Mouse (Mus musculus): Measurements from ENCODE around the gene Fzd2. TPM values are rescaled to one million over a fixed set of nuclear protein-coding genes. Genes with fewer than 3 reads are reported as not detected.

Fzd2 gene
- polyA plus RNA-seq, 1 experiment: 66.9 TPM

GRCm38 (mm10) chr11:102572866-102573663 is 31.1 kb upstream of the Fzd2 start:
- H3ac ChIP-seq (ENCODE audit: control insufficient read depth, insufficient read length): no peak overlapping the region
- H3K79me2 ChIP-seq (ENCODE audit: control insufficient read depth, insufficient read depth): no peaks in the 10 kb centered on the region
- peak overlapping the region; percentile 91 for H3K4me2 ChIP-seq (ENCODE audit: low read depth)
- no peak for TF ChIP-seq MYOD1 (IDR thresholded peaks at IDR 0.05; ENCODE audit: control insufficient read depth in 1 of 3, insufficient read length in 2 of 3, low read depth in 2 of 3)
- peak overlapping the region; percentile 20 for H3K4me3 ChIP-seq
- no peaks in the 10 kb centered on the region for H3K36me3 ChIP-seq (ENCODE audit: control insufficient read depth, insufficient read depth)
- H3K27me3 ChIP-seq (ENCODE audit: control insufficient read depth, insufficient read depth, insufficient read length): no peaks in the 10 kb centered on the region

- no peak overlapping the region for H3K4me2 ChIP-seq (ENCODE audit: low read depth)
- no peak overlapping the region for H3K4me3 ChIP-seq
- no peaks in the 10 kb centered on the region for H3K27me3 ChIP-seq (ENCODE audit: control insufficient read depth, insufficient read depth, insufficient read length)
- H3K79me2 ChIP-seq (ENCODE audit: control insufficient read depth, insufficient read depth): no peaks in the 10 kb centered on the region
- no peak overlapping the region for H3ac ChIP-seq (ENCODE audit: control insufficient read depth, insufficient read length)
- H3K36me3 ChIP-seq (ENCODE audit: control insufficient read depth, insufficient read depth): no peaks in the 10 kb centered on the region
- TF ChIP-seq CEBPB (IDR thresholded peaks at IDR 0.05; ENCODE audit: insufficient read depth, poor library complexity, severe bottlenecking) (no peak), SRF (IDR thresholded peaks at IDR 0.05; ENCODE audit: control insufficient read depth, insufficient read length, low read depth) (no peak), POLR2AphosphoS2 (IDR thresholded peaks at IDR 0.05; ENCODE audit: insufficient read length, low read depth) (no peak), MYOG (IDR thresholded peaks at IDR 0.05; ENCODE audit: control insufficient read depth in 1 of 3, insufficient read depth in 1 of 3, insufficient read length in 2 of 3, low read depth in 2 of 3) (no peak), REST (IDR thresholded peaks at IDR 0.05; ENCODE audit: insufficient read depth, insufficient read length) (no peak), E2F4 (IDR thresholded peaks at IDR 0.05; ENCODE audit: insufficient read depth) (no peak), MAX (IDR thresholded peaks at IDR 0.05; ENCODE audit: low read depth) (no peak), USF1 (IDR thresholded peaks at IDR 0.05; ENCODE audit: low read depth) (no peak), TCF3 (IDR thresholded peaks at IDR 0.05; ENCODE audit: insufficient read length, low read depth) (no peak), MYOD1 (IDR thresholded peaks at IDR 0.05; ENCODE audit: control insufficient read depth in 1 of 3, insufficient read length in 2 of 3, low read depth in 2 of 3) (no peak)
Measured at GRCm38 (mm10) chr11:102575034-102575433, 29.2 kb upstream of the Fzd2 start.

- Histone ChIP-seq H3K79me2 (ENCODE audit: control insufficient read depth, insufficient read depth) (no peaks in the 10 kb centered on the region), H3K4me2 (ENCODE audit: low read depth) (peak overlapping the region; percentile 40), H3ac (ENCODE audit: control insufficient read depth, insufficient read length) (no peak overlapping the region), H3K36me3 (ENCODE audit: control insufficient read depth, insufficient read depth) (no peaks in the 10 kb centered on the region), H3K27me3 (ENCODE audit: control insufficient read depth, insufficient read depth, insufficient read length) (no peaks in the 10 kb centered on the region), H3K4me3 (no peak overlapping the region)
- TF ChIP-seq MYOD1 (IDR thresholded peaks at IDR 0.05; ENCODE audit: control insufficient read depth in 1 of 3, insufficient read length in 2 of 3, low read depth in 2 of 3) (peak in 2 of 3 experiments; percentile 29 to 77), POLR2A (IDR thresholded peaks at IDR 0.05; ENCODE audit: insufficient read length, low read depth) (no peak), USF1 (IDR thresholded peaks at IDR 0.05; ENCODE audit: low read depth) (peak; percentile 40), MYOG (IDR thresholded peaks at IDR 0.05; ENCODE audit: control insufficient read depth in 1 of 3, insufficient read depth in 1 of 3, insufficient read length in 2 of 3, low read depth in 2 of 3) (peak; percentile 12 to 81 (median 25)), SRF (IDR thresholded peaks at IDR 0.05; ENCODE audit: control insufficient read depth, insufficient read length, low read depth) (no peak)
Measured at GRCm38 (mm10) chr11:102576050-102576754, 28.0 kb upstream of the Fzd2 start.

GRCm38 (mm10) chr11:102578341-102579118 is 25.7 kb upstream of the Fzd2 start:
- Histone ChIP-seq H3K36me3 (ENCODE audit: control insufficient read depth, insufficient read depth) (no peaks in the 10 kb centered on the region), H3K4me3 (peak overlapping the region; percentile 11), H3K79me2 (ENCODE audit: control insufficient read depth, insufficient read depth) (no peaks in the 10 kb centered on the region), H3ac (ENCODE audit: control insufficient read depth, insufficient read length) (no peak overlapping the region), H3K27me3 (ENCODE audit: control insufficient read depth, insufficient read depth, insufficient read length) (no peaks in the 10 kb centered on the region), H3K4me2 (ENCODE audit: low read depth) (peak overlapping the region; percentile 65)
- TF ChIP-seq MYOG (IDR thresholded peaks at IDR 0.05; ENCODE audit: control insufficient read depth in 1 of 3, insufficient read depth in 1 of 3, insufficient read length in 2 of 3, low read depth in 2 of 3): no peak
- TF ChIP-seq USF1 (IDR thresholded peaks at IDR 0.05; ENCODE audit: low read depth): no peak
- TF ChIP-seq TCF3 (IDR thresholded peaks at IDR 0.05; ENCODE audit: insufficient read length, low read depth): no peak
- TF ChIP-seq POLR2AphosphoS2 (IDR thresholded peaks at IDR 0.05; ENCODE audit: insufficient read length, low read depth): no peak
- TF ChIP-seq SRF (IDR thresholded peaks at IDR 0.05; ENCODE audit: control insufficient read depth, insufficient read length, low read depth): no peak
- TF ChIP-seq REST (IDR thresholded peaks at IDR 0.05; ENCODE audit: insufficient read depth, insufficient read length): no peak
- TF ChIP-seq TCF12 (IDR thresholded peaks at IDR 0.05; ENCODE audit: insufficient read depth, poor library complexity, severe bottlenecking): no peak
- no peak for TF ChIP-seq CEBPB (IDR thresholded peaks at IDR 0.05; ENCODE audit: insufficient read depth, poor library complexity, severe bottlenecking)
- TF ChIP-seq POLR2A (IDR thresholded peaks at IDR 0.05; ENCODE audit: insufficient read length, low read depth): no peak
- no peak for TF ChIP-seq MYOD1 (IDR thresholded peaks at IDR 0.05; ENCODE audit: control insufficient read depth in 1 of 3, insufficient read length in 2 of 3, low read depth in 2 of 3)

Measured in myocyte (in vitro differentiated cells).